Mouse (Mus musculus) CH12.LX (cell line): ENCODE measurements at regions not wholly inside any gene's neighbourhood (a gene's known extent, or its start where the extent isn't known, plus 50 kb on each side); places are given as distances from the start of the nearest gene placed in this dataset.

ENCODE experiments used
- CTCF ChIP-seq, 2 experiments: IDR thresholded peaks in 1 of 2; conservative IDR thresholded peaks in 1 of 2; 2 replicates each; pipeline ENCODE4 v1.5.1; 2011 to 2012; ENCODE audit warnings: low read depth in 2 of 2, low read length in 2 of 2, improper control_type of control experiment in 1 of 2, inconsistent platforms in 1 of 2, mild to moderate bottlenecking in 1 of 2, moderate library complexity in 1 of 2
- E2F4 ChIP-seq: IDR thresholded peaks from 2 replicates; pipeline ENCODE4 v1.6.1; 2011; ENCODE audit warnings: low read depth, low read length, improper control_type of control experiment; ENCODE audit not compliant: insufficient replicate concordance
- HCFC1 ChIP-seq: IDR thresholded peaks from 2 replicates; pipeline ENCODE4 v1.6.1; 2012; ENCODE audit warnings: low read depth, mild to moderate bottlenecking, inconsistent platforms, low read length, improper control_type of control experiment
- KAT2A ChIP-seq: IDR thresholded peaks from 2 replicates; pipeline ENCODE4 v1.6.1; 2012; ENCODE audit warnings: low read length, improper control_type of control experiment, inconsistent platforms; ENCODE audit not compliant: insufficient replicate concordance
- MAFK ChIP-seq: IDR thresholded peaks from 2 replicates; pipeline ENCODE4 v1.6.1; 2011; ENCODE audit warnings: low read length, improper control_type of control experiment; ENCODE audit not compliant: insufficient replicate concordance
- MXI1 ChIP-seq: IDR thresholded peaks from 2 replicates; pipeline ENCODE4 v1.6.1; 2011; ENCODE audit warnings: mild to moderate bottlenecking, low read depth, low read length, improper control_type of control experiment
- NELFE ChIP-seq: IDR thresholded peaks from 2 replicates; pipeline ENCODE4 v1.6.1; 2011; ENCODE audit warnings: low read depth, low read length, improper control_type of control experiment
- POLR2A ChIP-seq: IDR thresholded peaks from 2 replicates; pipeline ENCODE4 v1.6.1; 2011; ENCODE audit warnings: low read depth, mild to moderate bottlenecking, improper control_type of control experiment, low read length
- RCOR1 ChIP-seq: conservative IDR thresholded peaks from 2 replicates; pipeline ENCODE4 v1.6.1; 2012; ENCODE audit warnings: low read depth, mild to moderate bottlenecking, inconsistent platforms, low read length, improper control_type of control experiment
- SIN3A ChIP-seq: IDR thresholded peaks from 2 replicates; pipeline ENCODE4 v1.6.1; 2012; ENCODE audit warnings: low read length, improper control_type of control experiment, inconsistent platforms
- SMC3 ChIP-seq: IDR thresholded peaks from 2 replicates; pipeline ENCODE4 v1.6.1; 2011; ENCODE audit warnings: low read depth, low read length, improper control_type of control experiment
- TCF12 ChIP-seq: IDR thresholded peaks from 2 replicates; pipeline ENCODE4 v1.6.1; 2014; ENCODE audit warnings: low read depth, mild to moderate bottlenecking, inconsistent platforms, low read length, improper control_type of control experiment
- ZC3H11A ChIP-seq: IDR thresholded peaks from 2 replicates; pipeline ENCODE4 v1.6.1; 2012; ENCODE audit warnings: low read depth, mild to moderate bottlenecking, inconsistent platforms, low read length, improper control_type of control experiment
- ZMIZ1 ChIP-seq: IDR thresholded peaks from 2 replicates; pipeline ENCODE4 v1.6.1; 2012; ENCODE audit warnings: low read depth, mild to moderate bottlenecking, inconsistent platforms, low read length, improper control_type of control experiment

DNA sequence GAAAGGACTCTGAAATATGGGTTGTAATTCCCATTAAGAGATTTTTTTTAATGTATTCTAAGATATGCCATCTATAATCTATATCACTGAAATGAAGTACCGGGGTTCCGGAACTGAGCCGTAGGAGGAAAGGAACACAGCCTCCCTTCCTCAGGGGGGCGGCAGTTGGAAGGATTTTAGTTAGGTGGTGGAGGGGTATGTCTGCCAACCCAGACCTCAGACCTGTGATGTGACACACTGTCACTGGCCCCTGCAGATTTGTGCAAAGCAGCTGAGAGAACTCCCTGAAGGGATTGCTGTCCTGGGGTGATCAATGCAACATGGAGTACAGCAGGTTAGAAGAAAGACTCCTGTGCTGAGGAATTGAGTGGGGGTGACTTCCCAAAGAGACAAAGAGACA lies 470.2 kb upstream of the Gulo start:
- TF ChIP-seq POLR2A = no peak
- no peak for TF ChIP-seq SIN3A
- no peak for TF ChIP-seq MXI1
- TF ChIP-seq CTCF (conservative IDR thresholded peaks at IDR 0.05 in 1 of 2, IDR thresholded peaks at IDR 0.05 in 1 of 2; ENCODE audit: low read depth in 2 of 2, low read length in 2 of 2) = no peak
- TF ChIP-seq SMC3 = no peak
- no peak for TF ChIP-seq ZC3H11A
- TF ChIP-seq TCF12 = no peak
- TF ChIP-seq NELFE = no peak
- TF ChIP-seq E2F4 = no peak
- no peak for TF ChIP-seq HCFC1
- TF ChIP-seq KAT2A = no peak
- no peak for TF ChIP-seq RCOR1
- no peak for TF ChIP-seq ZMIZ1
- no peak for TF ChIP-seq MAFK
